Mouse (Mus musculus) heart, adult 8-10 months (tissue): ENCODE data around the gene Ubald1. TPM values are rescaled to one million over a fixed set of nuclear protein-coding genes. Genes with fewer than 3 reads are reported as not detected.
A peak's percentile ranks its signal among the peaks of the same experiment; 100 is the strongest.

ENCODE experiments used
- DNase-seq: peaks from one replicate; pipeline ENCODE4 v3.0.0; 2022; ENCODE audit warnings: low spot score
- total RNA-seq, 4 experiments: library from RNA; stranded (reverse); gene quantifications; 2 replicates each; pipeline ENCODE4 v1.2.4; 2022

The Ubald1 gene
- total RNA-seq, 4 experiments from 2014 or later: 14.6 to 20.6 (median 19.2) TPM

- no peak for DNase-seq
These were observed 8.2 kb downstream of the Ubald1 start for GRCm38 (mm10) chr16:4871926-4872325.

- no peak for DNase-seq
These were observed 9.6 kb downstream of the Ubald1 start for GRCm38 (mm10) chr16:4870490-4870889.

- no peak for DNase-seq
These were observed 13.9 kb downstream of the Ubald1 start for GRCm38 (mm10) chr16:4866101-4866695.

- no peak for DNase-seq
These were observed 16.4 kb downstream of the Ubald1 start for GRCm38 (mm10) chr16:4863742-4864141.

GRCm38 (mm10) chr16:4862863-4863483 is 17.1 kb downstream of the Ubald1 start:
- DNase-seq: peak; percentile 73

- DNase-seq: no peak
These were observed 18.7 kb downstream of the Ubald1 start for GRCm38 (mm10) chr16:4861392-4861791.

GRCm38 (mm10) chr16:4855046-4855650 is 25.0 kb downstream of the Ubald1 start:
- DNase-seq: no peak

- DNase-seq: no peak
These were observed 29.0 kb downstream of the Ubald1 start for GRCm38 (mm10) chr16:4850938-4851628.

- DNase-seq: no peak
These were observed 29.8 kb downstream of the Ubald1 start for GRCm38 (mm10) chr16:4850361-4850760.

GRCm38 (mm10) chr16:4848090-4848489 is 32.0 kb downstream of the Ubald1 start:
- DNase-seq: no peak

- DNase-seq: no peak
These were observed 33.1 kb downstream of the Ubald1 start for GRCm38 (mm10) chr16:4847041-4847440.

- no peak for DNase-seq
These were observed 39.9 kb downstream of the Ubald1 start for GRCm38 (mm10) chr16:4840231-4840630.

- DNase-seq: no peak
These were observed 40.6 kb downstream of the Ubald1 start for GRCm38 (mm10) chr16:4839552-4839951.

GRCm38 (mm10) chr16:4837631-4838030 is 42.5 kb downstream of the Ubald1 start:
- no peak for DNase-seq

GRCm38 (mm10) chr16:4835191-4835590 is 44.9 kb downstream of the Ubald1 start, which contains the start of gene 4930562C15Rik:
4930562C15Rik (plus strand) TSS chr16:4835416.
- DNase-seq: no peak

GRCm38 (mm10) chr16:4833858-4834257 is 46.3 kb downstream of the Ubald1 start:
- no peak for DNase-seq

- no peak for DNase-seq
These were observed 48.3 kb downstream of the Ubald1 start for GRCm38 (mm10) chr16:4831650-4832419.

GRCm38 (mm10) chr16:4829271-4829900 is 50.7 kb downstream of the Ubald1 start:
- DNase-seq: no peak

GRCm38 (mm10) chr16:4827639-4828038 is 52.5 kb downstream of the Ubald1 start:
- no peak for DNase-seq
